Mouse (Mus musculus): ENCODE measurements around the gene Resp18.
"Not testable (repeated sequence)": the region's sequence is repeated elsewhere in the genome, so short reads cannot be mapped to it uniquely, and the experiment has no call there.

The Resp18 gene

GRCm38 (mm10) chr1:75236117-75237050, 41.8 kb downstream of the Resp18 start, which contains the start of gene Dnajb2:
TSS of gene Dnajb2 (plus strand) at chr1:75236406.
- DNase-seq (ENCODE audit: low spot score in 2 of 2) = peak in 1 of 2 experiments; percentile 70

- DNase-seq (ENCODE audit: low spot score in 2 of 2) = peak in 1 of 2 experiments; percentile 66
Measured at GRCm38 (mm10) chr1:75234606-75235005, 43.6 kb downstream of the Resp18 start.

GRCm38 (mm10) chr1:75232489-75232888, 45.7 kb downstream of the Resp18 start:
- DNase-seq (ENCODE audit: low spot score in 2 of 2) = not testable (repeated sequence)

GRCm38 (mm10) chr1:75231664-75232152, 46.5 kb downstream of the Resp18 start, which contains the start of gene A630095N17Rik:
TSS of gene A630095N17Rik (minus strand) at chr1:75232102.
- no peak for DNase-seq (ENCODE audit: low spot score in 2 of 2)

GRCm38 (mm10) chr1:75231224-75231623, 47.0 kb downstream of the Resp18 start:
- no peak for DNase-seq (ENCODE audit: low spot score in 2 of 2)

- DNase-seq (ENCODE audit: low spot score in 2 of 2) = no peak
Measured at GRCm38 (mm10) chr1:75230335-75230994, 47.8 kb downstream of the Resp18 start.

GRCm38 (mm10) chr1:75229158-75229557, 49.1 kb downstream of the Resp18 start:
- no peak for DNase-seq (ENCODE audit: low spot score in 2 of 2)

GRCm38 (mm10) chr1:75227653-75228052, 50.6 kb downstream of the Resp18 start:
- DNase-seq (ENCODE audit: low spot score in 2 of 2) = no peak

- DNase-seq (ENCODE audit: low spot score in 2 of 2) = no peak
Measured at GRCm38 (mm10) chr1:75226138-75226537, 52.1 kb downstream of the Resp18 start.

- no peak for DNase-seq (ENCODE audit: low spot score in 2 of 2)
Measured at GRCm38 (mm10) chr1:75225473-75225872, 52.7 kb downstream of the Resp18 start.

- DNase-seq (ENCODE audit: low spot score in 2 of 2) = no peak
Measured at GRCm38 (mm10) chr1:75223532-75223931, 54.7 kb downstream of the Resp18 start.

GRCm38 (mm10) chr1:75222926-75223325, 55.3 kb downstream of the Resp18 start:
- no peak for DNase-seq (ENCODE audit: low spot score in 2 of 2)
